Mouse (Mus musculus): ENCODE measurements at regions not wholly inside any gene's neighbourhood (a gene's known extent, or its start where the extent isn't known, plus 50 kb on each side); places are given as distances from the start of the nearest gene placed in this dataset.

DNA sequence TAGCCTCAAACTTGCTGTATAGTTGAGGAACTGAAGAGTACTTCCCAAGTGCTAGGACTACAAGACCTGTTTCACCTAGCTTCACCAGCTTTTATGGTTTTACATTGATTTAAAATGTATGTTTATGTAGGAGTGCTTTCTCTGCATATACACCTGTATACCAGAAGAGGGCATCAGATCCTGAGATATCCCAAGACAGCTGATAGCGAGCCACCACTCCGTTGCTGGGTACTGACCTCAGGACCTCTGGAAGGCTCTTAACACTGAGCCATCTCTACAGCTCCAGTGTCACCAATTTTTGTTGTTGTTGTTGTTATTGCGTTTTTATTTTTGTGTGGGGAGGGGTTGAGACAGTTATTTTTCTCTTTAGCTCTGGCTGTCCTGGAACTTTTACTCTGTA, 55.9 kb upstream of the Ddx3x start:
- H3K27me3 ChIP-seq: peaks cover 38% of the 10 kb centered on the region
- H3K27ac ChIP-seq (replicated peaks): no peak overlapping the region
- H3K9ac ChIP-seq (replicated peaks): no peak overlapping the region
- H3K9me3 ChIP-seq: no peaks in the 10 kb centered on the region
- no peaks in the 10 kb centered on the region for H3K4me1 ChIP-seq
- peak; percentile 65; the same call in 1 of the 2 replicates for ATAC-seq (ENCODE audit: low FRiP score, low read depth)
- no peak overlapping the region for H3K4me2 ChIP-seq (replicated peaks)
- no peak overlapping the region for H3K4me3 ChIP-seq
- no peaks in the 10 kb centered on the region for H3K36me3 ChIP-seq
- WGBS: 0% methylated on average over 3 of the region's 3 CpGs

DNA sequence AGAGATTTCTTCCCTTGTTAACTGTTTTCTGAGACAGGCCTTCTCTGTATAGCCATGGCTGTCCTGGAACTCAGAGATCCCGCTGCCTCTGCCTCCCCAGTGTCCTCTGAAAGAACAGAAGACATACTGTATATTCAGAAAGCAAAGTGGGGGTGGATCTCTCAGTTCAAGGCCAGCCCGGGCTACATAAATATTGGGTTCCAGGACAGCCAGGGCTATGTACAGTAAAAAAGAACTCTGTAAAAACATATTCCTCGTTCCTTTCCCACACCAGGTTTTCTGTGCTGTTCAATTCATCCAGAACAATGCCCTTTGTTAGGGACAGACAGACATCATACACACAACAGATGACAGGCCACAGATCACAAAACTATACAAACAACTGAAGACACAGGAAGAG, 54.3 kb upstream of the Ddx3x start:
- no peak for ATAC-seq (ENCODE audit: low FRiP score, low read depth)
- 75% methylated on average over 3 of the region's 3 CpGs for WGBS
- H3K27ac ChIP-seq (replicated peaks): no peak overlapping the region
- no peak overlapping the region for H3K4me3 ChIP-seq
- peaks cover 26% of the 10 kb centered on the region for H3K27me3 ChIP-seq
- no peaks in the 10 kb centered on the region for H3K4me1 ChIP-seq
- no peaks in the 10 kb centered on the region for H3K9me3 ChIP-seq
- H3K4me2 ChIP-seq (replicated peaks): no peak overlapping the region
- H3K9ac ChIP-seq (replicated peaks): no peak overlapping the region
- H3K36me3 ChIP-seq: no peaks in the 10 kb centered on the region

DNA sequence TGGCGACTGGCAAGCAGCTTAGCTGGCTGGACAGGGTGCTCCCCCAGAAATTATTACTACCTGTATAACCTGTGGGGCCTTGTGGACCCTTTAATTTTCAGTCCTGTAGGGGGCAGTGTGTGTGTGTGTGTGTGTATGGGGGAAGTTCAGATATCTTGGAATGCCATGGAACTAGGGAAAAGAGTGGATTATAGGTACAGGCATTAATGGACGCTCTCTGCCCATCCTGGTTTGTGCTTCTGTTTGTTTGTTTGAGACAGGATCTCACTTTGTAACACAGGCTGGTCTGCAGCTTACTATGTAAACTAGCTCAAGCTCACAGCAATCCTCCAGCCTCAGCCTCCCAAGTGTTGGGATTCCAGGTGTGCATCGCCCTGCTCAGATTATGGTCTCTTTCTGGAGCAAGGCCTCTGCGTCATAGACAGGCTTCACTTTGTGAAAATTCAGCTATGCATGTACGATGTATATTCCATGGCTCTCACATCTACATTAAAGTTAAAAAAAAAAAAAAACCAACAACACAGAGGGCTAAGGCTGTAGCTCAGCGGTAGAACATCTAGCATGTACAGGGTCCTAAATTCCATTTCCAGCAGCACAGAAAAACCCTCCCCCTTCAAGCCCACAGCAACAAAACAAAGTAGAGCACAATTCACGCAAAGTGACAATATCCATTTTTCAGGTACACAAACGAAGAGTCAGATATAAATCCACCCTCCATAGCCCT, 50.7 kb upstream of the Ddx3x start:
- Histone ChIP-seq H3K4me3 (peak overlapping the region; percentile 33), H3K9me3 (no peaks in the 10 kb centered on the region), H3K4me2 (replicated peaks) (peak overlapping the region; percentile 53), H3K27ac (replicated peaks) (peak overlapping the region; percentile 79), H3K27me3 (peaks cover 18% of the 10 kb centered on the region; the same call in 1 of the 2 replicates), H3K9ac (replicated peaks) (no peak overlapping the region), H3K36me3 (no peaks in the 10 kb centered on the region), H3K4me1 (no peaks in the 10 kb centered on the region)
- WGBS: 28% methylated on average over 8 of the region's 8 CpGs
- peak; percentile 2 for ATAC-seq (ENCODE audit: low FRiP score, low read depth)

DNA sequence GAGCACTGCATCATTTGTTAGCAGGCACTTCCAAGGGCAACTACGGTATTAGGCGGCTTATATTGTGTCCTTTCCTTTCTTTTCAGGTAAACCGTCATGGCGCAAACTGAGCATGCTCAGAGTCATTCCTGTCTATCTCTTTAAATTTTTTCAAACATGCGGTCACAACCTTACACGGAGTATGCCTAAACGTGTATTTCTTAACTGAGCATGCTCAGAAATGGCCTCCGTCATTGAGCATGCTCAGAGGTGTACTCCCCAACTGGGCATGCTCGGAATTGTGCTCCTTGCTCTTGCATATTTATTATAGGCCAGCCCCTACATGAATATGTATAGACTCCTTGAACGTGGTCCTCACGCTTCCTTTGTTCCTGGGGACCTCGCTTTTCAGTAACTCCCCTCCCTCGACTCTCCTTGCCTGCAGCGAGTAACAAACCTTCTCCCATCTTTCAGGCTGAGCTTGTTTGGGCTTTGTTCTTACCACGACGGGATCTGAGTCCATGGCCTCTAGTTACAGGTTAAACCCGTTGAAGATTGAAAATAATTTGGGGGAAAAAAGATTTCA, 50.1 kb upstream of the Ddx3x start:
- 10% methylated on average over 17 of the region's 17 CpGs for WGBS
- ATAC-seq (ENCODE audit: low FRiP score, low read depth): peak; percentile 98

More for the DNA sequence above, 50.1 kb upstream of the Ddx3x start:
- Histone ChIP-seq H3K27ac (replicated peaks) (peak overlapping the region; percentile 83), H3K4me2 (replicated peaks) (peak overlapping the region; percentile 53), H3K9ac (replicated peaks) (no peak overlapping the region; the same call in 1 of the 2 replicates), H3K36me3 (no peaks in the 10 kb centered on the region), H3K4me3 (peak overlapping the region; percentile 33), H3K27me3 (peaks cover 18% of the 10 kb centered on the region; the same call in 1 of the 2 replicates), H3K4me1 (no peaks in the 10 kb centered on the region), H3K9me3 (no peaks in the 10 kb centered on the region)

All from midbrain, embryonic 12.5 days (tissue).